Mouse (Mus musculus) megakaryocyte-erythroid progenitor cell, adult 5-6 weeks (primary cell): ENCODE results near the gene Tlr6. TPM values are rescaled to one million over a fixed set of nuclear protein-coding genes. Genes with fewer than 3 reads are reported as not detected.

Source experiments
- ATAC-seq: replicated peaks from 2 replicates; pipeline ENCODE4 v1.8.0; 2016; ENCODE audit warnings: mild to moderate bottlenecking, inconsistent platforms; ENCODE audit not compliant: severe bottlenecking, poor library complexity, low FRiP score, low TSS enrichment
- total RNA-seq, 2 experiments: library from RNA; stranded (forward) in 1 of 2; stranded (reverse) in 1 of 2; fragments of 200-1000, 215-1000 nt in 1 of 2; fragments of >200 nt in 1 of 2; fragmentation: Nextera tagmentation in 1 of 2; gene quantifications; 2 replicates each; pipeline ENCODE4 v1.2.3; 2014 to 2017

The Tlr6 gene
- total RNA-seq, 2 experiments from 2014 or later, result 0.48 to 0.52 TPM

DNA sequence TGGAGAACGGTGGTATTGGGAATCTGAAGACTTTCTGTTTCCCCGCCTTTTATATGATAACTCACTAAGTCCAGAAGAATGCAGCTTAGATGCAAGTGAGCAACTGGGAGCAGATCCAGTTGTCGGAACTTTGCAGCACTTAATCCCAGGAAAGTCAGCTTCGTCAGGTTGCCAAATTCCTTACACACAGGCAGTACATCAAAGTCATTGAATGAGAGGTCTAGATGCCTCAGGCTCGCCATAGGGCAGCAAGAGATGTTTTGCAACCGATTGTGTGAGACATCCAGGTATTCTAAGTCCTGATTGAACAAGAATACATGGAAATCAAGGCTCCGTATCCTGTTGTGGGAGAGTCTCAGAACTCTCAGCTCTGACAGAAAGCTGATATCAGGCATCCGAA lies 5.0 kb downstream of the Tlr6 start:
- ATAC-seq, result no peak

DNA sequence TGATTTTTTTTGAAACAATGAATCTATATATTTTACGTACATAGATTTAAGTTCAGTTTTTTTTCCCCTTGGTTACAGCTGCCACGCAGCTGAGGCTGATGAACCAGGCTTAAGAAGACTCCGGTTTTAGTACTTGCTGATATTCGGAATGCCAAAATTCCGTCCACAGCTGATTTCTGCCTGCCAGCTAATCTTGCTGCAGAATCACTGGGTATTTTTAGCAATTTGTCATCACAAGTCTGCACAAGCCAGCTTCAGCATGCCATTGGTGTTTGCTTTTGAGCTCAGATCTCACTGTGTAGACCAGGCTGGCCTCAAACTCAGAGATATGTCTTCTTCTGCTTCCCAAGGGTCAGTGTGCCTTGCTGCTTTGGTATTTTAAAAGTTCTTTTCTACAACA lies 8.4 kb downstream of the Tlr6 start:
- ATAC-seq, result no peak

DNA sequence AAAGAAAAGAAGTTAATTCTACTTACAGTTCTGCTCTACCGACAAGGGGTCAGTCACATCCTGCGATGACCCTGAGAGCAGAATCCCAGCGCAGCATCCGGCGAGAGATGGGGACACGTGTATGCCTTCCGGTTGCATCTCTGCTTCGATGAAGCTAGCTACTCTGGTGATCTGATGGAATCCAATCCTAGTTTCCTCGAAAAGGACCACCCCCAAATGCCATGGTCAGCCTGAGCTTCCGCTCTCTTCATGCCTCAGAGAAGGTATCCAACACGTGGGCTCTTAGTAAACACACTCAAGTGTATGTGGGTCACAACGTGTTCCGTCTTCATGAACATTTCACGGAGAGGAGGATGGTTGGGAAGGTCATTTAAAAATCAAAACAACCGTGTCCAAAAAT lies 27.1 kb downstream of the Tlr6 start:
- ATAC-seq, result no peak

DNA sequence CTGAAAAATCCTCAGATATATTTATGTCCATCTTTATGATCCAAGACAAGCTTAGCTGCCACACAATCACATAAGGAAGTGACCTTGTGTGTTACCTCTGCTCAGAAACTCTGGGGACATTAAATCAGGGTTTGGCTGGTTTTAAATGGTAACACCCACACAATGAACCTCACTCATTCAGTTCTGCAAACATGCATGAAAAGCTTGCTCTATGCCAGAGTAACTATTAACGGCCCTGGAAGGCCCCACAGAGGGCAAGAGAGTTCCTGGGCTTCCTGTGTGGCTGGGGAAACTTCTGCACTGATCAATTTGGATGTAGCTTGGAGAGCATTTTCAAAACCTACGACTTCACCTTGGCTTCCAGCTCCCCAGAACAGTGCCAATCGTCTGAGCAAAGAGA lies 27.7 kb downstream of the Tlr6 start:
- no peak for ATAC-seq

DNA sequence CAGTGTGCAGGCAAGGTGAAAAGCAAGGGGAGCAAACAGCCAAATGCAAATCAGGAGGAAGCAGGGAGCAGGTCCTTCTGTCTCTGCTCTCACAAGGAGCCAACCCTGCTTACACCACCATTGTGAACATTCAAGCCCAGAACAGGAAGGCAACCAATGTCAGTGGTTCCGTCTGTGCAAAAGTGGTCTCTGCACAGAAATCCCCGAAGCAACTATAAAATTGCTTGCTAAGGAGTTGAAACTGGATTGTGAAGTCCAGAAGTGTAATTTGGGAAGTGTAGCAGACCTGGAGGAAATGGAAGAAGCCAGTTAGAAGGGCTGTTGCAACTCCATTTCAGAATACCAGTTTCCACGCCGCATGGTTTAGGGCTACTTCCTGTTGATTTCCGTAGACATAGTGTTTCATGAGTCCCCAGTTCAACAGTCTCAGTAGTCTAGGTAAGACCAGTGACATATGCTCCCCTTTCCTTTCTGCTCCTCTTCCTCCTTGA lies 37.0 kb downstream of the Tlr6 start:
- ATAC-seq, result no peak

DNA sequence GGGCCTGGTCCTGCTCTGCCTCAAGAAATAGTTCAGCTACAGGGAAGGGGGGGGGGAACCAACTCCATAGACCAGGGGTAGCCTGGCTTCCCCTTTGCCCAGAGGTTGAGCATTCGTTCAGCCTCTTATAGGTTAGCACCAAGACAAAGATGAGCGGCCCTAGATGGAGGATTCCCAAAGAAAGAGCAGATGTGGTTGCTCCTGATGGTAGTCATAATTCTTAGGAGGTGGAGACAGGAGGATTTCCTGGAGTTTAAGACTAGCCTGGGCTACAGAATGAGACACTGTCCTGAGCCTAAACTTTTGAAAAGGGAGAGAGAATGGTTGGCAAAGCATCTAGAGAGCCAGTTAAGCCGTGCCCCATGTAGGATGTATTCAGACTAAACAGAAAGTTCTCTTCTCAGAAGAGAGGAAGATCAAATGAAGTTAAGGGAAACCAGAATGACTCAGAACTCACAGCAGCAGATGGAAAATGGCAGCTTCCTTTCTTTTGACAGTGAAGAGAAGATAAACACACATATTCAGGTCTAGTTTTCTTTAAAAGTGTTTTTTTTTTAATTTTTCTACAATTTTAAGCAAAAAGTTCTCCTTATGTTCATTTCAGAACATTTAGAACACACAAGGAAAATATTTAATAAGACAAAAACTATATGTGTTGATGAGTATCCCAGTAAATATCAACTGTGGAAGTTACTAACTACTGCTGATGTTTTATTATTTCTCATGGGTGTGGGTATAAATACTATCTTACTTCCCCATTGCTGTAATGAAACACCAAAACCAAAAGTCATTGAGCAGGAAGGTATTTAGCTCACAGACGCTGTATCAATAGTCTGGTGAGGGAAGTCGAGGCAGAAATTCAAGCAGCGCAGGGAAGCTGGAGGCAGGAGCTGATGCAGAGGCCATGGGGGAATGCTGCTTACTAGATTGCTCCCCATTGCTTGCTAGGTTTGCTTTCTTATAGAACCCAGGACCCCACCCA lies 41.0 kb downstream of the Tlr6 start:
- ATAC-seq, result no peak

DNA sequence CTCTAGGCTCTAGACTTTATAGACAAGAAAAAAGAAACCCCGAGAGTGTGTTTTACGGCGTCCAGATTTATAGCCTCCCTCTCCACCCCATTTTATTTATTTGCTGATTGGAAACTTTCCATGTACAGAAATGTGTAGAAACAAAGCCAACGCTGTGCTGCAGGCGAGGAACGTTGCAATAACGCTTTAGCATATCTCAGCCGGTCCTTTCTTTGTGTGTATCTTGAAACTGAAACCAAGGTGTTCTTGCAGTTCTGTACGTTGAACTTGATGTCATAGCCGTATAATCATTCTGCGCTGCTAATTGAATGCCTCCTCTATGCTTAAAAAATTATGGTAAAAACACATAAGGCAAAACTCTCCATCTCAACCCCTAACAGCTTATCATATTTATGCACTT lies 42.2 kb downstream of the Tlr6 start:
- ATAC-seq, result no peak

DNA sequence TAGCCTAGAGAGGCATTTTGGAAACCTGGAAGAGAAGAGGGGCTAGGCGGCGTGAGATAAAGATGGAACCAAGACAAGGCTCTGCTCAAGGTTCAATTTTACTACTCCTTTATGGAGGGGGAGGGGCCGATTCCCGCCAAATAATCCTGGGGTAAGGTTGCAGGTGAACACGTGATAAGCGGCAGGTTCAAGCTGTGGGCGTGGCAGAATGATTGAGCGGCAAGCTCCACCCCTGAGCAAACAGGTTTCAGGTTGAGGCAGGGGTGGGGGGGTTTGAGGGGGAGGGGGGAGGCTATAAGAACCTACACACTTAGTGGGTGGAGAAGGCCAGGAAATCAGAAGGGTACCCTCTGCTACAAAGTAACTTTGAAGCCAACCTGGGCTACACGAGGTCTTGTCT lies 42.7 kb downstream of the Tlr6 start:
- ATAC-seq, result no peak

DNA sequence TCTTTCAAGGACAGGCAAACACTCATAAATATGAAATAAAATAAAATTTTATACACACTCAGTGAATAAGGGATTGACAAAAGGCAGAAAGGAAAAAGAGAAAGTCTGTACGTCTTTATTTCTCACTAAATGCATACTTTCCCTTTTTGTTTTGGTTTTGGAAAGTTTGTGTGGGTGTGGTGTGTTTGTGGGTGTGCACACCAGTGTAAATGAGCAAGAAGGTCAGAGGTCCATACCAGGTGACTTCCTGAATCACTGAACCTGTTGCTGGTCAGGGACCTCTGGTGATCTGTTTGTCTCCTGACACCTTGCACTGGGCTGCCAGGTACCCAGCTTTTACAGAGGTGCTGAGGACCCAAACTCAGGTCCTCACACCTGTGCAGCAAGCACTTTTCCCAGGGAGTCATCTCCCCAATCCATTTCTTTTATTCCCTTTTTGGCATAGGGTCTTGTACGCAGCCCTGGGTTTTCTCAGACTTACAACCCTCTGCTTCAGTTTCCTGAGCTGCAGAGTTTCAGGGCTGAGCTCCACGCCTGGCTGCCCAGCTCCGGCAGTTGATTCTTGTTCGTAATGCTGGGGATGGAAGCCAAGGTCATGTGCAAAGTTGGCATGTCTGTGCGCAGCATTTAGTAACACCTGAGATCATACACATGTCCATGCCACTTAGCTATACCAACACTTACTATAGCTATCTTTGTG lies 51.2 kb downstream of the Tlr6 start:
- ATAC-seq, result no peak

DNA sequence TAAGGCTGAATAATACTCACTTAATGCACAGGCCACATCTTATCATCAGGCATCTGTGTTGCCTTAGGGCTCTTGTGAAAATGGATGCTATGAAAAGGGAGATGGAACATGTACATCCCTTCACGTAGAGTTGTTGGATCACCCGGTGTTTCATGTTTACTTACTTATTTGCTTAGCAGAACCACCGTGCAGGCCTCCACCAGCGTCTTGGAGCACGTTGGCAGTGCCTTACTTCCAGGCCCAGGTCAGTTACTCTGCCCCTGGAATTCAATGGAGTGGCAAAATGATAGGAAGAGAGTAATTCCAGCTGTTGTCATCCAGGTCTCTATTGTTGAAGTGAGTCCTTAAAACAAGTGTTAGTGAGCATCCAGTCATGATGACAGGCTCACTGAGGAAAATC lies 52.0 kb downstream of the Tlr6 start:
- no peak for ATAC-seq

DNA sequence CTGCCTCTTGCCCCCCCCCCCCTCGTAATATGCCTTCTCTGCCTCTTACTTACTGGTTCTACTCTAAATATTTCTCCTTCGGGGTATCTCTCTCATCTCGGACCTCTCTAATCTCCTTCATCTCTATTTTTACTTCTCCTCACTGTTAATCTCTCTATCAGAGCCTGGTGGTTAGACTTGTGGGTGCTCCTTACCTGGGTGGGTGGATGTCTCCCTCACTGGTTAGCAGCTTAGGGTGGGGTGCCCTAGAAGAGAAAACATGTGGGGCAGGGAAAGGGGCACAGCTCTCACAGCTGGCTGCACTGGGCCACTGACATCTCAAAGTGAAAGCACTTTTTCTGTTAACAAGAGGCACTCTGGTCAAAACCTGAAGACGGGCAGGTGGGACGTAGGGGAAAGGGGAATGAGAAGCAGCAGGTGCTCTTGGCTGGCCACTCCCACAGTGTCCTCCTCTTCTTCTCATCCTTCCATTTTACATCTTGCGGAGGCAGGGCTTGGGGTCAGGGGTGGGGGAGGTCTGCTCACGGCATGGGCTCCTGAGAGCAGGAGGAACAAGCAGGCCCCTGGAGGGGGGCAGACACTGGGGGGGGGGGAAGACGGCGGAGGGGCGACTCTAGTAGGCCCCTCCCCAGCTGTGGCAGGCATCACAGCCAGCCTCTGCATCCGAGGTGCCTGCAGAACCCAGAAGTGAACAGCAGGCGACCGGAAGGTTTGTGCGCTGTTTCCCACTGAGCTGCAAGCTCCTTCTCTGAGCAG lies 54.2 kb downstream of the Tlr6 start:
- no peak for ATAC-seq

Other genes with a start within 250 kb of the Tlr6 start
- gene Klf3, start 156.7 kb downstream of the Tlr6 start, total RNA-seq (2014; fragmentation: Nextera tagmentation), result 101 and 120 TPM in 2 replicates
- gene Klf3, start 156.7 kb downstream of the Tlr6 start, total RNA-seq (2017), result 34.4 and 37.4 TPM in 2 replicates
- 0.92 TPM in 1 of 2 replicates, not detected in the other for gene Tlr1, start 26.5 kb downstream of the Tlr6 start, total RNA-seq (2014; fragmentation: Nextera tagmentation)
- gene Tlr1, start 26.5 kb downstream of the Tlr6 start, total RNA-seq (2017), result not detected in 2 replicates
- 0.20 TPM in 1 of 2 replicates, not detected in the other for gene Fam114a1, start 10.0 kb upstream of the Tlr6 start, total RNA-seq (2014; fragmentation: Nextera tagmentation)
- gene Fam114a1, start 10.0 kb upstream of the Tlr6 start, total RNA-seq (2017), result 0.08 and 0.09 TPM in 2 replicates
- gene Tmem156, start 132.0 kb upstream of the Tlr6 start, total RNA-seq (2014; fragmentation: Nextera tagmentation), result 1.5 and 3.1 TPM in 2 replicates
- 2.3 and 3.6 TPM in 2 replicates for gene Tmem156, start 132.0 kb upstream of the Tlr6 start, total RNA-seq (2017)
- 16.9 and 18.0 TPM in 2 replicates for gene Klhl5, start 147.4 kb upstream of the Tlr6 start, total RNA-seq (2014; fragmentation: Nextera tagmentation)
- gene Klhl5, start 147.4 kb upstream of the Tlr6 start, total RNA-seq (2017), result 11.9 and 25.2 TPM in 2 replicates
- gene Wdr19, start 239.6 kb upstream of the Tlr6 start, total RNA-seq (2014; fragmentation: Nextera tagmentation), result 1.5 and 9.1 TPM in 2 replicates
- gene Wdr19, start 239.6 kb upstream of the Tlr6 start, total RNA-seq (2017), result 2.1 and 5.8 TPM in 2 replicates